Mouse (Mus musculus) testis, adult 10 weeks (tissue): ENCODE data around the gene Marc2. TPM values are rescaled to one million over a fixed set of nuclear protein-coding genes. Genes with fewer than 3 reads are reported as not detected.

Experiments
- polyA plus RNA-seq: library from polyadenylated mRNA; stranded (reverse); fragments of 350-450 nt; fragmentation: Illumina TruSeq; extraction: RNeasy Lipid Tissue Mini Kit (QIAGEN cat#74804); gene quantifications from one replicate; pipeline ENCODE4 v1.2.3, GENCODE M21; 2014; ENCODE audit warnings: low read depth, low replicate concordance

Gene Marc2
- 34.1 TPM for polyA plus RNA-seq

GRCm38 (mm10) chr1:184846092-184846750 is at the start of gene Marc2:
Gene Marc2 (minus strand): TSS chr1:184846451.

GRCm38 (mm10) chr1:184882281-184883268 is 36.3 kb upstream of the Marc2 start, which contains the start of gene C130074G19Rik:
Gene C130074G19Rik (minus strand): TSS chr1:184883218.

GRCm38 (mm10) chr1:184810780-184811575 is 35.3 kb downstream of the Marc2 start, which contains the start of gene Marc1:
Gene Marc1 (minus strand): TSS chr1:184811313.

Other genes starting within 250 kb of the Marc2 start
- not detected for gene Hlx, start 113.8 kb downstream of the Marc2 start, polyA plus RNA-seq
- gene Marc1, start 35.1 kb downstream of the Marc2 start, polyA plus RNA-seq, result 0.32 TPM
- gene C130074G19Rik, start 36.8 kb upstream of the Marc2 start, polyA plus RNA-seq, result 5.2 TPM
- 8.0 TPM for gene Mark1, start 153.1 kb upstream of the Marc2 start, polyA plus RNA-seq